Mouse (Mus musculus) ES-Bruce4 (cell line): ENCODE results near the gene Srarp.

Experiments
- CTCF ChIP-seq: IDR thresholded peaks from one replicate; pipeline ENCODE4 v1.8.1; 2011; ENCODE audit warnings: low read depth, low read length
- EP300 ChIP-seq: IDR thresholded peaks from 2 replicates; pipeline ENCODE4 v1.6.1; 2011; ENCODE audit warnings: low read depth, low read length; ENCODE audit not compliant: insufficient read depth
- POLR2A ChIP-seq: IDR thresholded peaks from one replicate; pipeline ENCODE4 v1.8.1; 2011; ENCODE audit warnings: low read length; ENCODE audit not compliant: insufficient read depth

GRCm38 (mm10) chr4:141464722-141465121, 28.8 kb upstream of the Srarp start:
- peak; percentile 52 for TF ChIP-seq CTCF
- TF ChIP-seq POLR2A: no peak
- no peak for TF ChIP-seq EP300
